Mouse (Mus musculus) lung, postnatal 4 days (tissue): ENCODE data around the gene Klc4.

Experiments
- DNase-seq, 2 experiments: peaks; one replicate each; pipeline ENCODE4 v3.0.0; 2021

Klc4 gene

GRCm38 (mm10) chr17:46588173-46588572, 57.6 kb downstream of the Klc4 start:
- DNase-seq: no peak

- no peak for DNase-seq
Measured at GRCm38 (mm10) chr17:46586327-46586726, 59.5 kb downstream of the Klc4 start.
